Mouse (Mus musculus): Measurements from ENCODE around the gene Slpi. TPM values are rescaled to one million over a fixed set of nuclear protein-coding genes. Genes with fewer than 3 reads are reported as not detected.

Slpi gene
- polyA plus RNA-seq, 1 experiment from 2014 or later: 14.5 TPM

DNA sequence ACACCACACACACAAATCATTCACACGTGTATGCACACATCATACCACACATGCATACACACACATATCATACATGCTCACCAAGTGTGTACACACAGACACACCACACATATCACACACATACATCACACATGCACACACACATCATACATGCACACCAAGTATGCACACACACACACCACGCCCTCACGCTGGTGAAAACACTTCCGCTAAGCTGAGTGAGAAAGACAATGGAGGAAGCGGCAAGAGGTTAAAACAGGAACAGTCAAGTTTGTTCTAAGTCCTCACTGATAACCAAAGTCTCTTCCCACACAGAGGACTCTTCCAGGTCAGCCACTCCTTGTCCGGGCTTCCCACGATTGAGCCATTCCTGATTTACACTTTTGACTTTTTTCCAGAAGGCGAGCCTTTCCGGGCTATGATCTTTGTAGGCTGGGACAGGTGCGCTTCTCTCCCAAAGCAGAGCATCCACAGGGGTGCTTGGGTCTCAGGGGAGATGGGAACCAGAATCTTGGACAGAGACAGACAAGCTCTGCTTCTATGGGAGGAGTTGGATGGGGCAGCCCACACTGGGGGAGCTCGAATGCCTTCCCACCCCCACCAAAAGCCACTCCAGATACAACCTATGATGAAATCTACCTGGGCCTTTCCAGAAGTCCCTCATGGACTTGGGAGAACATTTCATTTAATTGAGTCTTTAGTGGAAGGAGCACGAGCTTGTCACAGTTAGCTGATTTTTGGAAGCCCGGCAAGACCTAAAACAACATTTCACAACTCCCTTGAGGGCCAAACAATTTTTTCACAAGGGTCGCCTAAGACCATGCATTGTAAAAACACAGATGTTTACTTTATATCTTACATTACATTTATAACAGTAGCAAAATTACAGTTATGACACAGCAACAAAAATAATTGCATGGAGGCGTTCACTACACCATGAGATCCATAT lies 11.1 kb downstream of the Slpi start:
- H3K9me3 ChIP-seq (replicated peaks): no peaks in the 10 kb centered on the region
- H3K4me3 ChIP-seq (replicated peaks): no peak overlapping the region
- no peak overlapping the region for H3K9ac ChIP-seq
- H3K27ac ChIP-seq (replicated peaks): no peak overlapping the region
- no peak overlapping the region for H3K4me2 ChIP-seq (replicated peaks)
- ATAC-seq (ENCODE audit: insufficient number of reproducible peaks, low FRiP score, low TSS enrichment, low read depth): no peak
- no peaks in the 10 kb centered on the region for H3K36me3 ChIP-seq
- 87% methylated on average over 15 of the region's 15 CpGs for WGBS
- H3K4me1 ChIP-seq: no peaks in the 10 kb centered on the region
- H3K27me3 ChIP-seq: no peaks in the 10 kb centered on the region

- Histone ChIP-seq H3K27ac (replicated peaks) (no peak overlapping the region), H3K27me3 (no peaks in the 10 kb centered on the region), H3K36me3 (no peaks in the 10 kb centered on the region), H3K9me3 (replicated peaks) (no peaks in the 10 kb centered on the region), H3K4me2 (replicated peaks) (no peak overlapping the region), H3K9ac (no peak overlapping the region), H3K4me1 (no peaks in the 10 kb centered on the region), H3K4me3 (replicated peaks) (no peak overlapping the region)
- 48% methylated on average over 4 of the region's 4 CpGs for WGBS
- ATAC-seq (ENCODE audit: insufficient number of reproducible peaks, low FRiP score, low TSS enrichment, low read depth): no peak
These were observed 15.7 kb downstream of the Slpi start for GRCm38 (mm10) chr2:164373187-164373586.

DNA sequence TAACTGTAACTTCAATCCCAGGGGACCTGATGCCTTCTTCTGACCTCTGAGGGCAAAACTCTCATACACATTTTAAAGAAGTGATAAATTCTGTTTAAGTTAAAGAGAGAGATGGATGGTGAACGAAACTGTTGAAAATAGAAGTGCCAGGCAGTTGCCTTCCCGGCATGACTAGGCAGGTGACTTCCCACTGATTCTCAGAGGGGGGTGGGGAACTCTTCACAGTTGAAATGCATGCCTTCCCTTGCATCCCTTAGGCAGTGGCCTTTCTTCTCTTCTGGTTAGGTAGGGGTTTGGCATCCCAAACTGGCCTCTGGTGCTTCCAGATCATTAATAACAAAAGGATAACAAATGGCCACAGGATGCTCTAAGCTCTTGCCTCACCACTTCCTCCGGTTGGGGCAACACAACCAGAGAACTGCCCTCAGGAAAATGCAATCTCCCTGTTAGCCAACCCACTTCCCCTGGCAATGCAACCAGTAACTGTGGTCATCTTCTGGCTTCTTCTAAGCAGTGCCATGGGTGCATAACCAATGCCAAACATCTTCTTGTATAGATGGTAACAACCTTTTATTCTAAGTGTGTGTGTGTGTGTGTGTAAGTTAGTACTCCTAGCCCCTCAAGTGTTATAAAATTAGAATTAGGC lies 16.4 kb downstream of the Slpi start:
- Histone ChIP-seq H3K27me3 (no peaks in the 10 kb centered on the region), H3K9ac (no peak overlapping the region), H3K4me3 (replicated peaks) (no peak overlapping the region), H3K4me1 (no peaks in the 10 kb centered on the region), H3K4me2 (replicated peaks) (no peak overlapping the region), H3K36me3 (no peaks in the 10 kb centered on the region), H3K27ac (replicated peaks) (no peak overlapping the region), H3K9me3 (replicated peaks) (no peaks in the 10 kb centered on the region)
- 26% methylated on average over 3 of the region's 3 CpGs for whole genome bisulfite sequencing
- ATAC-seq (ENCODE audit: insufficient number of reproducible peaks, low FRiP score, low TSS enrichment, low read depth): no peak

- Histone ChIP-seq H3K36me3 (no peaks in the 10 kb centered on the region), H3K9ac (no peak overlapping the region), H3K4me2 (replicated peaks) (no peak overlapping the region), H3K27ac (replicated peaks) (no peak overlapping the region), H3K9me3 (replicated peaks) (no peaks in the 10 kb centered on the region), H3K4me3 (replicated peaks) (no peak overlapping the region), H3K27me3 (no peaks in the 10 kb centered on the region), H3K4me1 (no peaks in the 10 kb centered on the region)
- no peak for ATAC-seq (ENCODE audit: insufficient number of reproducible peaks, low FRiP score, low TSS enrichment, low read depth)
- whole genome bisulfite sequencing: 65% methylated on average over 3 of the region's 3 CpGs
These were observed 17.5 kb downstream of the Slpi start for GRCm38 (mm10) chr2:164371371-164371770.

DNA sequence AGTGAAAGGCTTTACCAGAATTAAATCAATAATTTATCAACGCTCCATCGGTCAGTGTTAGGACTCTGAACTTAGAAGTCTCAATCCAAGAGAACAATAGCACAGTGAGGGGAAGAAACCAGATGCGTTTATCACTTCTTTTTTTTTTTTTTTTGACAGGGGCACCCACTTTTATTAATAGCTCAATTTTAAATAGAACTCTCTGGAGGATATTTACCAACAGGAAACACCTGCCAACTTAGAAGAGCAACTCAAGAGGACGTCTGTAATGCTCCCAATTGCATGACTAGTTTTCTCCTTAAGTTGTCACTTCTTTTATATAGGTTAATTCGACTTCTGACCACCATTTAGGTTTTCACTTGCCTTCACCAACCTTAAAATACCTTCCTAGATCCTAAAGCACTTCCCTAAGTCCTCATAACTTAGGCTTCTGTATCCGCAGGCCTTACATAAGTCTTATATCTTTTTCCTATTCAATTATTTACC lies 20.2 kb downstream of the Slpi start:
- 79% methylated on average over 6 of the region's 6 CpGs for WGBS
- no peak for ATAC-seq (ENCODE audit: insufficient number of reproducible peaks, low FRiP score, low TSS enrichment, low read depth)
- Histone ChIP-seq H3K9ac (no peak overlapping the region), H3K4me1 (no peaks in the 10 kb centered on the region), H3K27ac (replicated peaks) (no peak overlapping the region), H3K9me3 (replicated peaks) (no peaks in the 10 kb centered on the region), H3K27me3 (no peaks in the 10 kb centered on the region), H3K4me2 (replicated peaks) (no peak overlapping the region), H3K4me3 (replicated peaks) (no peak overlapping the region), H3K36me3 (no peaks in the 10 kb centered on the region)

- ATAC-seq (ENCODE audit: insufficient number of reproducible peaks, low FRiP score, low TSS enrichment, low read depth): no peak
- H3K9me3 ChIP-seq (replicated peaks): no peaks in the 10 kb centered on the region
- H3K4me1 ChIP-seq: no peaks in the 10 kb centered on the region
- H3K4me3 ChIP-seq (replicated peaks): no peak overlapping the region
- no peak overlapping the region for H3K4me2 ChIP-seq (replicated peaks)
- WGBS: 56% methylated on average over 3 of the region's 3 CpGs
- no peak overlapping the region for H3K27ac ChIP-seq (replicated peaks)
- H3K27me3 ChIP-seq: no peaks in the 10 kb centered on the region
- no peaks in the 10 kb centered on the region for H3K36me3 ChIP-seq
- no peak overlapping the region for H3K9ac ChIP-seq
These were observed 21.9 kb downstream of the Slpi start for GRCm38 (mm10) chr2:164366947-164367346.

DNA sequence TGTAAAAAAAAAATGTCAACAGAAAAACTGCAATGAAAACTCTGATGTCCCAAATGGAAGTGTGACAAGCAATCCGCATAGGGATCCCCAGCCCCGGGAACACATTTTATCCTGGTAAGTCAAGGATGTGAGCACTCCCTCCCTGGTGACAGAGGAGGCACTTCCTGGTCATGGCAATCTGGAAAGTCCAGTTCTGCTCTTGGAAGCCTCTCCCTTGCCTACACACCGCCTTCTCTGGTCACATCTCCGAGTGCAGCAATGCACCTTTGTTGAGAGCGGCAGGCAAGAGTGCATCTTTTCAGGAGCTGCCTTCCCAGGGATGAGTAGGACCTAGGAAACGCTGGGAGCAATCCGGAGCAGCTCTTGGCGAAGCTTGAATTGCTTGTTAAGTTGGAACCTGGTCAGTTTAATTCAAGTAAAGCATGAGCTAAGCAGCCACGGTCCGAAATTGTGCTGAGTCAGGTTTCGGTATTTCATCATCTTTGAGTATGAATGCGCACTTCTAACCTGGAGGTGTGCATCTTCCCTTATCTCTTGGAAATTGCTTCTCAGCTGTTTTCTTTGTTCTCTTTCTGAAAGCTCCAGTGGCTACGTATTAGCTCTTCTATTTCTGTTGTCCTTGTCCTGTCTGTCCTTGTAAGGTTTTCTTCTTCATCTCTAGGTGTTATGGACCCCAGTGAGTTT lies 27.8 kb downstream of the Slpi start:
- no peak for ATAC-seq (ENCODE audit: insufficient number of reproducible peaks, low FRiP score, low TSS enrichment, low read depth)
- no peak overlapping the region for H3K9ac ChIP-seq
- no peak overlapping the region for H3K4me3 ChIP-seq (replicated peaks)
- 31% methylated on average over 13 of the region's 13 CpGs for WGBS
- H3K4me2 ChIP-seq (replicated peaks): no peak overlapping the region
- no peaks in the 10 kb centered on the region for H3K27me3 ChIP-seq
- no peaks in the 10 kb centered on the region for H3K36me3 ChIP-seq
- H3K4me1 ChIP-seq: no peaks in the 10 kb centered on the region
- H3K27ac ChIP-seq (replicated peaks): no peak overlapping the region
- H3K9me3 ChIP-seq (replicated peaks): no peaks in the 10 kb centered on the region

DNA sequence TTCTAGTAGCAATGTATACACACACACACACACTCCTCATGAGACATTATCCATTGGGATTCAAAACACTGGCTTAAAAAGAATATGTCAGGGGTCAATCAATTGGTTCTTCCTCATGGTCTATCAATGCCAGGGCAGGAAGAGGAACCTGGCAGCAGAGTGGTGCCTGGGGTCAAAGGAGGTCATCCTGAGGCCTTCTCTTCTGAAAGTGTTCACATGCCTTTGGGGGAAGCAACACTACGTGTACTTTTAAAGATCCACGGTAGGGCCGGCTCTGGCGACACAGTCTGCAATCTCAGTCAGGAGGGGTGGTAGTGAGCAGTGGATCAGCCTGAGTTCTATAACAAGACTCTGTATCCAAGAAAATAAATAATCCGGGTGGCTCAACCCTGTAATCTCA lies 29.2 kb downstream of the Slpi start:
- Histone ChIP-seq H3K9me3 (replicated peaks) (no peaks in the 10 kb centered on the region), H3K4me1 (no peaks in the 10 kb centered on the region), H3K4me3 (replicated peaks) (no peak overlapping the region), H3K4me2 (replicated peaks) (no peak overlapping the region), H3K27me3 (no peaks in the 10 kb centered on the region), H3K27ac (replicated peaks) (no peak overlapping the region), H3K9ac (no peak overlapping the region), H3K36me3 (no peaks in the 10 kb centered on the region)
- WGBS: 59% methylated on average over 5 of the region's 5 CpGs
- no peak for ATAC-seq (ENCODE audit: insufficient number of reproducible peaks, low FRiP score, low TSS enrichment, low read depth)

DNA sequence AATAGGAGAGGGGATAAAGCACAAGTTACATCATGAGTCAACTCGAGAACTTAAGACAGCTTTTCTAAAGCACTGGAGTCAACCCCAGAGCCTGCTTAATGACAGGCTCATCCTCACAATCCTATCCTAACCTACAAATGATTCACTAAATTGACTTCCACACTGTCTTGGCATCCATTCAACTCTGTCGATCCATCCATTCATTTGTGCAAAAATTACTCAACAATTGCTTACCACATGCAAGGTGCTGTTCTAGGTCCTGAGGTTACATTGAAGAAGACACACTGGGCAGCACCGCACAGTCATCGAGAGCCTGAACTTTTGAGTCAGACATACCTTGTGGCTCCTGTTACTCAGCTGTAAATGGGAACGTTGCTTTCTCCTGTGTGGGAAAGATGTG lies 29.9 kb downstream of the Slpi start:
- Histone ChIP-seq H3K36me3 (no peaks in the 10 kb centered on the region), H3K4me3 (replicated peaks) (no peak overlapping the region), H3K9ac (no peak overlapping the region), H3K4me1 (no peaks in the 10 kb centered on the region), H3K4me2 (replicated peaks) (no peak overlapping the region), H3K27ac (replicated peaks) (no peak overlapping the region), H3K27me3 (no peaks in the 10 kb centered on the region), H3K9me3 (replicated peaks) (no peaks in the 10 kb centered on the region)
- ATAC-seq (ENCODE audit: insufficient number of reproducible peaks, low FRiP score, low TSS enrichment, low read depth): no peak
- WGBS: 77% methylated on average over 5 of the region's 5 CpGs

GRCm38 (mm10) chr2:164358373-164358772 lies 30.5 kb downstream of the Slpi start:
- ATAC-seq (ENCODE audit: insufficient number of reproducible peaks, low FRiP score, low TSS enrichment, low read depth): no peak
- H3K9me3 ChIP-seq (replicated peaks): no peaks in the 10 kb centered on the region
- WGBS: 71% methylated on average over 3 of the region's 3 CpGs

More at GRCm38 (mm10) chr2:164358373-164358772, 30.5 kb downstream of the Slpi start:
- Histone ChIP-seq H3K4me1 (no peaks in the 10 kb centered on the region), H3K9ac (no peak overlapping the region), H3K4me2 (replicated peaks) (no peak overlapping the region), H3K27ac (replicated peaks) (no peak overlapping the region), H3K36me3 (no peaks in the 10 kb centered on the region), H3K27me3 (0 out of 2 replicates have a peak, but pooled peaks cover 3% of the 10 kb centered on the region), H3K4me3 (replicated peaks) (no peak overlapping the region)
